Mouse (Mus musculus): ENCODE data around the gene Slc39a11. TPM values are rescaled to one million over a fixed set of nuclear protein-coding genes. Genes with fewer than 3 reads are reported as not detected.

Gene Slc39a11
- total RNA-seq, 2 experiments from 2014 or later: 4.7 to 5.4 TPM

DNA sequence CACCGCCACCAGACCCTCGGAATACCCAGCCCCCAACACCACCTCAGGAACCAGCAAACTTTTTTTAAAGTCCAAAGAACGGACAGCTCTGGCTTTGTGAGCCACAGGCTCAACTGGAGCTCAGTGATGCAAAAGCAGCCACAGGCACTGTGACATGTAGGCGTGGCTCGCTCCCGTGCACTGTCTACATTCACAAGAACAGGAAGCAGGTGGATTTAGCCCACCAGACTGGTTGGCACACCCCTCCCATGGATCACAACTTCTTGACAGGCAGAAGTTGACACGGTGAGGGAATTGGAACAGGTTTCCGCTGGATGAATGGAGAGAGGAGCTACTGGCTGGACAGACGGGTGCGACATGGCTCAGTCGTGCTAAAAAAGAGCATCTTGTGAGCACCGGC, 93.7 kb downstream of the Slc39a11 start:
- ATAC-seq (replicated peaks; ENCODE audit: low FRiP score, poor library complexity, severe bottlenecking): no peak

GRCm38 (mm10) chr11:113554701-113555360, 95.0 kb downstream of the Slc39a11 start:
- ATAC-seq (replicated peaks; ENCODE audit: low FRiP score, poor library complexity, severe bottlenecking): no peak

DNA sequence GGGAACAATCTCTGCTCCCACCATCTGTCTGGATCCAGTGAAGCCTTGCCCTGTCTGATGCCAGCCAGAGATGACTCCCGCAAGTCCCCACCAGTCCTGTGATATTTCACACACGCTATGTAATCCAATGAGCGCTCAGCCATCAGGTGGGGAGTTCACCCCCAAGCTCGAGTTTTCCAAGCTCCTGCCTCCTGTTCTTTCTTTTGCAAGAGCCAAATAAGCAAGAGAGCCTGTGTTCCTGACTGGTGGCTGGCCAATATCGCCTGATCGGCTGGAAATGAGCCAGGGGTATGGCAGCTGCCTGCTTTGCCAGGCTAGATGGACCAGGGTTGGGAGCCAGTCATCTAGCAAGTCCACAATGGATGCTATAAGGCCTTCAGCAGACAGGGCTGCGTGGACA, 95.7 kb downstream of the Slc39a11 start:
- ATAC-seq (replicated peaks; ENCODE audit: low FRiP score, poor library complexity, severe bottlenecking): no peak

- no peak for ATAC-seq (replicated peaks; ENCODE audit: low FRiP score, poor library complexity, severe bottlenecking)
Measured at GRCm38 (mm10) chr11:113553605-113554004, 96.3 kb downstream of the Slc39a11 start.

DNA sequence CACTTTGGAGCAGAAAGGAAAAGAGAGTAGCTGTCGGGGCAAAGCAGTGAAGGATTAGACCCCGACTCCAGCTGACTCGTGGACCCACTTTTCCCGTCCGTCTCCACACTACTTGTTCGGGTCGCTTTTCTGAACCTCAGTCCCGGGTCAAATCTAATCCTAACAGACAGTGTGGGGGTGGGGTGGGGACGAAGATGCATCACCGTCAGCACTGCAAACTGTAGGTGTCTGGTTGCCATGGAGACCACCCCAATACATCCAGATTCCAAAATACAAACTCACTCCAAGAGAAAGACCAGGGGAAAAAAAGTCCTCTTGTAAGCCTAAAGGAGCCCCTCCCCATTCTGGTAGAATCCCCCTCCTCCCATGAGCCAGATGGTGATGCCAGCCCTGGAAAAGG, 97.3 kb downstream of the Slc39a11 start:
- ATAC-seq (replicated peaks; ENCODE audit: low FRiP score, poor library complexity, severe bottlenecking): no peak

GRCm38 (mm10) chr11:113546217-113546877, 103.5 kb downstream of the Slc39a11 start:
- ATAC-seq (replicated peaks; ENCODE audit: low FRiP score, poor library complexity, severe bottlenecking): no peak

- no peak for ATAC-seq (replicated peaks; ENCODE audit: low FRiP score, poor library complexity, severe bottlenecking)
Measured at GRCm38 (mm10) chr11:113544017-113544640, 105.8 kb downstream of the Slc39a11 start.

DNA sequence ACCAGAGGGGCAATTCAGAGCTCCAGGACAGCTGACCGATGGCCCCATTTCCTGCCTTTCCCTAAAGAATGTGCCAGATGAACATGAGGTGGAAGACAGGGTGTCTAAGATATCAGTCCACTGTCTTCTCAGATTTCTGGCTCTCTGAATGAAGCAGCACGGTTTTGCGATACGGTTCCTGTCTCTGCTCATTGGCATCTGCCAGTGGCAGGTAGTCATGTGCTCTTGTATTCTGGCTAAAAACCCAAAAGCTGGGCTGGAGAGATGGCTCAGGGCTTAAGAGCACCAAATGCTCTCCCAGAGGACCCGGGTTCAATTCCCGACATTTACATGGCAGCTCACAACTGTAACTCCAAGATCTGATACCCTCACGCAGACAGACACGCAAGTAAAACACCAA, 108.8 kb downstream of the Slc39a11 start:
- no peak for ATAC-seq (replicated peaks; ENCODE audit: low FRiP score, poor library complexity, severe bottlenecking)

DNA sequence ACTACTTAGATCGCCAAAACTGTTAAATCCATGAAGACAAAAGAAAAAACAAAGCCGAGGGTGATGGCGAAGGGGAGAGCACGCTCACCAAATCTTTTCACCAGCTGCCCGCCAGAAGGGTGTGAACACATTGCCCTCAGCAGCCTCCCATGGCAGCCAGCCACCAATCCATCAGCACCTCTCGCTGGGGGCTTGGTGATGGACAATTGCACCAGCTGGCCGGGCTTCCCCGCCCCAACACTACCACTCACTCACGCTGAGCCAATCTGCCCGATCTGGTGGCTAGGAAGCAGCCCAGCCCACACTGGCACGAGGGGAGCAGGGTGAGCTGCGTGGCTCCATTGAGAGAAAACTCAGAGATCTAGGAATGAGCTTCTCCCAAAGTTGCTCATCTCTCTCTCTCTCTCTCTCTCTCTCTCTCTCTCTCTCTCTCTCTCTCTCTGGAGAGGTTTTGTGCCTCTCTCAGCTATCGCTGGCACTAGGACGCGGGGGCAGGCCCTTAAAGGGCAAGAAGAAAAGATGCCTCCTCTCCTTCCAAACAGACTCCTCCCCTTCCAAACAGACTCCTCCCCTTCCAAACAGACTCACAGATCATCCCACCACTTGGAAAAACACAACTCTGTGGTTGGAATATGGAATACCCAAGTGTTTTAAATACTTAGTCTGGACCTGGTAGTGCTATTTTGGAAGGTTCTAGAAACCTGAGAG, 110.2 kb downstream of the Slc39a11 start:
- no peak for ATAC-seq (replicated peaks; ENCODE audit: low FRiP score, poor library complexity, severe bottlenecking)

- ATAC-seq (replicated peaks; ENCODE audit: low FRiP score, poor library complexity, severe bottlenecking): no peak
Measured at GRCm38 (mm10) chr11:113539079-113539478, 110.8 kb downstream of the Slc39a11 start.

GRCm38 (mm10) chr11:113538406-113538917, 111.4 kb downstream of the Slc39a11 start:
- no peak for ATAC-seq (replicated peaks; ENCODE audit: low FRiP score, poor library complexity, severe bottlenecking)

DNA sequence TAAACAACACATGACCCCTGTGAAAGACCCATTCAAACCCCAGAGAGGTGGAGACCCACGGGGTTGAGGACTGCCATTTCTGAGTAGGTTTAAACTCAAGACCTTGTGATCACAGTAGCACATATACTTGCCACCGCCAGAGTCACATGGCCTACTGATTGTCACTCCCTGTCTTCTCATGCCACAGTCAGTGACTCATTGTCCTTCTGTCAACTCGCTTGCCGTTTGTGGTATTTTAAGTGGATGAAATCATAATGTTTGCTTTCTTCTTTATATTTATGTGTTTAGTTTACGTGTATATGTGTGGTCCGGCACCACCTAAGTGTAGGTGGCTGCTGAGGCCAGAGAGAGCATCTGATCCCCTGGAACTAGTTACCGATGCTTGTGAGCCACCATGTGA, 112.2 kb downstream of the Slc39a11 start:
- no peak for ATAC-seq (replicated peaks; ENCODE audit: low FRiP score, poor library complexity, severe bottlenecking)

GRCm38 (mm10) chr11:113537199-113537586, 112.7 kb downstream of the Slc39a11 start:
- ATAC-seq (replicated peaks; ENCODE audit: low FRiP score, poor library complexity, severe bottlenecking): no peak

GRCm38 (mm10) chr11:113536308-113537198, 113.3 kb downstream of the Slc39a11 start:
- ATAC-seq (replicated peaks; ENCODE audit: low FRiP score, poor library complexity, severe bottlenecking): no peak

GRCm38 (mm10) chr11:113534341-113534740, 115.5 kb downstream of the Slc39a11 start:
- ATAC-seq (replicated peaks; ENCODE audit: low FRiP score, poor library complexity, severe bottlenecking): no peak

GRCm38 (mm10) chr11:113533931-113534330, 115.9 kb downstream of the Slc39a11 start:
- ATAC-seq (replicated peaks; ENCODE audit: low FRiP score, poor library complexity, severe bottlenecking): no peak

DNA sequence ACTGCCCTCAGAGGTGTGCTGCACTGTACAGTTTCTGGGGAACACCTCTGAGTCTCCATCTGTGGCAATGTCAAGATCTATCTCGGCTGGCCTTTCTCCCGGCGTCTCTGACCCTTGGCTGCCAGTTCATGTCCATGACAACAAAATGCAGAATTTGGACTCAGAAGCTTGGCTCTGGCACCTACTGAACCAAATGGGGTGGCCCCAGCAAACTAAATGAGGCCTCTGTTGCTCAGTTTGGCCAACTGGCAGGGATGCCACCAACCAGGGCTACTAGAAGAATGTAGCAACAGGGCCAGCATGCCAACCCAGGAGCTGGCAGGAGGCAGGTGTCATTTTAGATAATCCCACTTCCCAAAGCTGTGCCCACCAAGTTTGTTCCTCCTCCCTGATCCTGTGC, 121.5 kb downstream of the Slc39a11 start:
- ATAC-seq (replicated peaks; ENCODE audit: low FRiP score, poor library complexity, severe bottlenecking): no peak

GRCm38 (mm10) chr11:113525731-113526130, 124.1 kb downstream of the Slc39a11 start:
- ATAC-seq (replicated peaks; ENCODE audit: low FRiP score, poor library complexity, severe bottlenecking): no peak

DNA sequence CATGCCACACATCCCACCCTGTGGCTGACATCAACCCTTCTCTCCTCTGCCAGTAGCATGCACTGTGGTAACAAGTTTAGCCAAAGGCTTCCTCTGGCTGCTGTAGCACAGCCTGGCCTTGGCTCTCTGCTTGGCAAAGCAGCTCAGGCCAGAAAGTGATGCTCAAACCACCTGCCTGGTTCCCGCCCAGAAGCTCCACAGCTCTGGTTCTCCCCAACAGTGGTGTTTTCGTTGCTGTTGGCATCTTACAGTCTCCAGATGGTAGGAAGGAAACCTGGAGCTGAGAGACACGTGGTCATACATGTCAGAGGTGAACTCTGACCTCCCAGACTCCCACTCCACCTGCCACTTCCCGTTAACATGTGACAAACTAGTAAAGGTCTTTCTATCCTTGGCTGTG, 127.2 kb downstream of the Slc39a11 start:
- no peak for ATAC-seq (replicated peaks; ENCODE audit: low FRiP score, poor library complexity, severe bottlenecking)
